Mouse (Mus musculus) bone marrow, adult 2 months (tissue): ENCODE results near the gene Cstl1. TPM values are rescaled to one million over a fixed set of nuclear protein-coding genes. Genes with fewer than 3 reads are reported as not detected.

ENCODE experiments used
- H3K27ac ChIP-seq: fragments of 200-500 bp; 2 replicates; pipeline ENCODE4 v1.5.1; 2012; ENCODE audit warnings: low read depth, mild to moderate bottlenecking, control low read depth, inconsistent platforms, low read length; ENCODE audit not compliant: control insufficient read depth, poor library complexity, insufficient read depth
- H3K4me1 ChIP-seq: fragments of 200-500 bp; 2 replicates; pipeline ENCODE4 v1.6.1; 2011; ENCODE audit warnings: low read length; ENCODE audit not compliant: control insufficient read depth, insufficient read depth
- H3K4me3 ChIP-seq: fragments of 200-500 bp; replicated peaks from 2 replicates; pipeline ENCODE3; 2011; ENCODE audit warnings: mild to moderate bottlenecking, low read depth, low read length, control low read depth; ENCODE audit not compliant: control insufficient read depth
- CTCF ChIP-seq: fragments of 200-500 bp; IDR thresholded peaks from 2 replicates; pipeline ENCODE4 v1.5.1; 2011; ENCODE audit warnings: low read length, control low read depth; ENCODE audit not compliant: control insufficient read depth, insufficient read depth
- POLR2A ChIP-seq: fragments of 200-500 bp; IDR thresholded peaks from 2 replicates; pipeline ENCODE4 v1.6.1; 2011; ENCODE audit warnings: low read depth, mild to moderate bottlenecking, control low read depth, low read length, borderline replicate concordance; ENCODE audit not compliant: control insufficient read depth
- WGBS: fragments of 180-500 bp; shearing (Covaris S2); methylation state at CpG from one replicate; pipeline ENCODE4 v1.1.7; 2018; 5-methylcytosine and 5-hydroxymethylcytosine counted together
- polyA plus RNA-seq: library from polyadenylated mRNA; stranded (reverse); fragments of >200 nt; gene quantifications from 2 replicates; pipeline ENCODE4 v1.2.4, GENCODE M21; 2011; ENCODE audit warnings: low replicate concordance; ENCODE audit not compliant: missing spikeins, insufficient read depth, insufficient read length

The Cstl1 gene
- polyA plus RNA-seq, 1 experiment: not detected

DNA sequence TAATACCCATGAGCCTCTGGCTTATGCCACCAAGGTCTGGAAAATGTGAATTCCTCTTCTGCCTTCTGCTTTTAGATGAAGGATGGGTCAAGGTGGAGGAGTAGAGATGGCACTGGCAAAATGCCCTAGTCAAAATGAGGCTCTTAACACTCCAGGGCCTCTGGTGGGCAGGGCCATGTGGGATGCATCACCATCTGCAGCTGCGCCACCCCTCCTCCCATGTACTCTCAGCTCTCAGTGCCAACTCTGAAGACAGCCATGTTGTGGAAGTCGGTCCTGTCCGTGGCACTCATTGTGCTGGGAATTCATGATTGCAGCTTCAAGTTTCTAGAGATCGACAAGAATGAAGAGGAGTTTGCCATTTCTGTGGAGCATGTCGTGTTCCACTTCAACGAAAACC lies 39.0 kb downstream of the Cstl1 start, which contains the start of gene Cst12:
Cst12 (plus strand) TSS at position 220 of the 400 bp plus-strand sequence.
- Histone ChIP-seq H3K4me1 (no peaks in the 10 kb centered on the region), H3K27ac (no peak within 1 kb of the TSS), H3K4me3 (no peak within 1 kb of the TSS)
- WGBS: 83% methylated on average over 6 of the region's 6 CpGs
- TF ChIP-seq CTCF (no peak), POLR2A (no peak)

DNA sequence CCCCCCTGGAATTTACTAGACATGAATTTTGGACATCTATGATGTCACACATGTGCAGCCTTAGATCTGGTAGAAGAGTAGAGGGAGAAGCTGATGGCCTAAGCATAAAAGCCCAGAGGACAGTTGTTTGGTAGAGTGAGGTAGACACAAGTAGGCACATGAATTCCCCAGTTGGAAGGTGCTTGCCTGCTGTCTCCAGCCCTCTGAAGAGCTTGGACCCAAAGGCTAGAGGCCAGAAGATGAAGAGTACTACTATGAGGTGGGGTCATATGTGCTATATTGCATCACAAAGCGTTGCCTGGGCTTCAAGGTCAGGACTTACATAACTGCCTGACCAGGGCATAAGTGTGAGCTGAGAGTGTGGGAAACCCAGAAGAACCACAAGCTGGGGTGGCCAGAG lies 48.3 kb downstream of the Cstl1 start, which contains the start of gene Cst8:
Cst8 (plus strand) TSS at position 301 of the 400 bp plus-strand sequence.
- no peak for TF ChIP-seq POLR2A
- Histone ChIP-seq H3K27ac (no peak within 1 kb of the TSS), H3K4me1 (no peaks in the 10 kb centered on the region), H3K4me3 (no peak within 1 kb of the TSS)
- WGBS: 64% methylated on average over 1 of the region's 1 CpGs

DNA sequence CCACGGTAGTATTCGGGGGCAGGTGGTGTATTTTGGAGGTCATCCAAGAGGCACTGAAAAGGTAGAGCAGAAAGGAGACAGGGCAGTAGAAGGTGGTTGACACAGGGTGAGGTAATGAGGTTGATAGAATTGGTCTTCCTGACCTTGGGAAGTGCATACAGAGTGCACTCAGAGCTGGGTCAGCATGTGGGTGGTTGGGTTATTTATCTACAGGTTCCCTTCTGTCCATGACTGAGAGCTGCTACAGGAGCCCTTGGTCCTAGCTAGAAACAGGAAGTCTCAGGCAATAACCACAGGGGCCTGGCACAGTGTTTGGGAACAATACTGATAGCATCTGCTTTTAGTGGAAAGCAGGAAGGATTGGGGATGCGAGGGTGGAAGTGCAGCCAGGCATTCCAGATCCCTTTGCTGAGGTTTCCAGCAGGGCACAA lies 51.3 kb downstream of the Cstl1 start:
- no peak overlapping the region for H3K4me3 ChIP-seq
- H3K27ac ChIP-seq: no peak overlapping the region
- 10% methylated on average over 3 of the region's 3 CpGs for WGBS
- H3K4me1 ChIP-seq: no peaks in the 10 kb centered on the region
- TF ChIP-seq POLR2A: no peak
- TF ChIP-seq CTCF: no peak

Other genes with a start within 250 kb of the Cstl1 start
- 28.2 and 36.9 TPM in 2 replicates for gene Nxt1, start 77.8 kb upstream of the Cstl1 start, polyA plus RNA-seq
- 5.1 and 8.5 TPM in 2 replicates for gene Gzf1, start 69.3 kb upstream of the Cstl1 start, polyA plus RNA-seq
- 0.61 and 0.70 TPM in 2 replicates for gene Napb, start 17.9 kb upstream of the Cstl1 start, polyA plus RNA-seq
- gene Cst11, start 21.1 kb downstream of the Cstl1 start, polyA plus RNA-seq: not detected in 2 replicates
- not detected in 2 replicates for gene 8030411F24Rik, start 31.7 kb downstream of the Cstl1 start, polyA plus RNA-seq
- not detected in 2 replicates for gene Cst12, start 39.0 kb downstream of the Cstl1 start, polyA plus RNA-seq
- not detected in 2 replicates for gene Cst8, start 48.4 kb downstream of the Cstl1 start, polyA plus RNA-seq
- gene Cst13, start 69.7 kb downstream of the Cstl1 start, polyA plus RNA-seq: not detected in 2 replicates
- not detected in 2 replicates for gene Cst9, start 84.8 kb downstream of the Cstl1 start, polyA plus RNA-seq
- not detected in 2 replicates for gene 9230104L09Rik, start 114.7 kb downstream of the Cstl1 start, polyA plus RNA-seq
- gene Cst3, start 125.3 kb downstream of the Cstl1 start, polyA plus RNA-seq: 125 and 201 TPM in 2 replicates